Mouse (Mus musculus) yolk sac, embryonic 10.5 days (tissue): Measurements from ENCODE around the gene BC049715.
A peak's percentile ranks its signal among the peaks of the same experiment; 100 is the strongest.

ENCODE experiments used
- DNase-seq: peaks from one replicate; pipeline ENCODE4 v3.0.0-alpha.2; 2017; ENCODE audit warnings: low spot score

Gene BC049715

DNA sequence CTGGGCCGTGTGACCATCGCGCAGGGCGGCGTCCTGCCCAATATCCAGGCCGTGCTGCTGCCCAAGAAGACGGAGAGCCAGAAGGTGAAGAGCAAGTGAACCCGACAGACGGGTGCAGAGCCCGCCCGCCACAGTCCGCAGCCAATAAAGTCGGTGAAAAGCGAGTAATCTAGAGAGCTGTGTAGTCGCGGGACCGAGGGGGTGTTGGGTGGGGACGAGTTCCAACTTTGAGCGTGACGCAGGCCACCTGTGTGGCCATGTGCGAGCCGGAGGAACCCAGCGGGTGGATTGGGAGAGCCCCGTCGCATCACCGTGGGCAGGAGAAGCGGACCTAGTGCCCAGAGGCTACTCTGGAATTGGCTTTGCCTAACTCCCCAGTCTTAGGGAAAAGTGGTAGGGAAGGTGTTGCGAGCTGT, 18.8 kb upstream of the BC049715 start:
- DNase-seq: no peak

DNA sequence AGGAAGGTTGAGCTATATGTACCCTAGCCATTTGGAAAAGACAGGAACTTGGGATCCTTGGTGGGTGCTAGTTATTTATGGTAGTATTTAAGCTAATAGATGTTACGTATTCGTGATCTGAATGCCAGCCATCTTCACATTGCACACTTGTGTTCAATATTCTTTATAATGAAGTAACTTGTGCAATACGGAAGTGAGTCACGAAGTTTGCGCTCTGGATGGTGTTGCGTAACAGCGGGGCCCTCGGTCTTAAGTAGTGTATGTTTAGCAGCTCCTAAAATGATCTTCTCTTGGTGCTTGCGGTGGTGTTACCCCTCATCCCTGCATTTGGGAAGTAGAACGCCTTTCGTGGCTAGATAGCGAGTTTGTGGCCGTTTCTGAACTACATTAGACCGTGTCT, 18.3 kb upstream of the BC049715 start:
- DNase-seq: peak; percentile 70

DNA sequence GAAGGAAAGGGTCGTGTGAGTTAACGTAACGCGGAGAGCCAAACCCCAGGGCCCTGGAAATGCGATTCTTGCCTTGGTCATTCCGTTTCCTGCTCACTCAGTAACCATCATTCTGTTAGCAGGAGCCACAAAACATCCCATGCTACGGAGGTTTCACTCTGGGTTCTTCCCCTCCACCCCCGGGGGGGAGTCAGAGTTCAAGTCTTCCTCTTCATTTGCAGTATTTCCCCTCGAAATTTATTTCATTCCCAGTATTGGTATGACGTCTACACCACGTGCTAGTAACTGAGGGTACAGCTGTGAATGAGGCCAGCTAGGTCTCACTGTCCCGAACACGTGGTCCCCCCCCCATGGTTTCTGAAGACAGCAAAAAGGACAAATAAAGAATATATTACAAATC, 17.8 kb upstream of the BC049715 start:
- DNase-seq: no peak

DNA sequence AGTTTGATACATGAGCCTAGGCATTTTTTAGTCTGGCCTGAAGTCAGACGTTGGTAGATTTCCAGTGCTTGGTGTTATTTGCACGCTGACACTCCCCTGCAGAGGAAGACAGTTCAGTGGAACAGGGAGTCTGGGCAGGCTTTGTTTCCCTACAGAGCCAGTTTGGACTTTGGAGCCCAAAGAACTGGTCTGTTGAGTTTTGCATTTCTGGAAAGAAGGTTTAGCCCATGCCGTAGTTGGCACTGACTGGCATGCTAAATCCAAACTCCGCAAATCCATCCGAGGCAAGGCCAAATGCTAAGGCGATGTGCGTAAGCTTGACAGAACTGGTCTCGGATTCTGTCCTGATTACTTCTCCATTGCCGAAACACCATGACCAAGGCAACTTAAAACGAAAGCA, 16.2 kb upstream of the BC049715 start:
- DNase-seq: no peak

DNA sequence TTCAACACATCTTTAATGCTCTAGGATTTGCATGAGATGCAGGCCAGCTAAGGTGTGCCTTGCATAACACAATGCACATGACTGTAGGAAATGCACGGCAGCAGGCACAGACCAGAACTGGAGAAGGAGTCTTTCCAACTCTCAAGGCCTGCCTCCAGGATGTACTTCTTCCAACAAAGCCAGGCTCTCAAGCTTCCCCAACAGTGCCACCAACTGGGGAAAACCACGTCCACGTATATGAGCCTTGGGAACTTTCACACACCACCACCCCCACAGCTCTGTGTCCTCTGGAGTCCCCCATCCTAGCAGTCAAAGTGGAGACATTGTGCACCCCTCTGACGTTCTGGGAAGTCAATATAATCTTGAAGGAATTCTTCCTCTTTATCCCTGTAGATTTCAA, 14.3 kb upstream of the BC049715 start:
- no peak for DNase-seq

DNA sequence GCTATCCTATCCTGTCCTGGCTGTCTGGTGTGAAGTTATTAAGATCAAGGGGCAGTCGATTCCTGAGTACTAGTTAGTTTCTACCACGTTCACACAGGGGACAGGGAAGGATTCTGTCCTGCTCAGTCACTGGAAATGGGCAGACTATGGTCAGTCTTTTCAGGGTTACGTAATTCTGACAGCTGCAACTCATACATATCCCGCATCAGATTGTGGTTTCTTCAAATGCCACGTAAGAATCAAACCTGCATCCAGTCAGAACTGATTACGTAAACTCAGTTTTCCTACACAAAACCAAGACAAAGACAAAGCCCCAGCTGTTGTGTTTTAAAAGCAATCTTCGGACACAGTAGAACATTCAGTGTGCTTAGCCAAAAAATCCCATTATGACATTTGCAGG, 12.0 kb upstream of the BC049715 start:
- no peak for DNase-seq

DNA sequence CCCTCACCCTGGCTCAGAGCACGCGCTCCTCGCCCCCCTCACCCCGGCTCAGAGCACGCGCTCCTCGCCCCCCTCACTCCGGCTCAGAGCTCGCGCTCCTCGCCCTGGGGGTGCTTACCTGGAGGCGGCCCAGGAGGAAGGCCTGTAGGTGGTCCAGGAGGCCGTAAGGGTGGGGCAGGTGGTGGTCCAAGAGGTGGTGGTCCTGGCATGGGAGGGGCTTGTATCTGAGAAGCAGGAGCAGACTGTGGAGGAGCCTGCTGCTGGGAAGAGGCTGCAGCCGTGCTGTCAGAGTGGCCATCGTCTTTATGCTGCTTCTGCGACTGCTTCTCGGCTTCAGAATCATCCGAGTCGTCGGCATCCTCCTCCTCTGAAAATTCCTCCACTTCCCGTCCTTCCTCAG, 10.6 kb upstream of the BC049715 start:
- no peak for DNase-seq

DNA sequence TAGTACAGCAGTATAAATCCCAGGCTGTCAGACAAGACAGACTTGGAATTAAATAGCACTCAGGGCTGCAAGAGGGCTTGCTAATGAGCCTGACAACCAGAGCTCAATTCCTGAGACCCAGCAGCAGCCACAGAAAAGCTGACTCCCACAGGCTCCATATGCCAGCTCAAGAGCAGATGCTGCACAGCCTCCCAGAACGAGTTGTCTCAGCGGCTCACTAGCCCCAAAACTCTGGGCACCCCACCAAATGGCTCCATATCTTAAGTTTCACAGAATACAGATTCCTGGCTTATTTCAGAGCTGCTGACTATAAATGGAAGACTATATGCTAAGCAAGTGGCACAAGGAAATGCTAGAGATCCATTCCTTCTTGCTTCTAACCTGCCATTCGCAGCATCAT, 9.9 kb upstream of the BC049715 start:
- no peak for DNase-seq

DNA sequence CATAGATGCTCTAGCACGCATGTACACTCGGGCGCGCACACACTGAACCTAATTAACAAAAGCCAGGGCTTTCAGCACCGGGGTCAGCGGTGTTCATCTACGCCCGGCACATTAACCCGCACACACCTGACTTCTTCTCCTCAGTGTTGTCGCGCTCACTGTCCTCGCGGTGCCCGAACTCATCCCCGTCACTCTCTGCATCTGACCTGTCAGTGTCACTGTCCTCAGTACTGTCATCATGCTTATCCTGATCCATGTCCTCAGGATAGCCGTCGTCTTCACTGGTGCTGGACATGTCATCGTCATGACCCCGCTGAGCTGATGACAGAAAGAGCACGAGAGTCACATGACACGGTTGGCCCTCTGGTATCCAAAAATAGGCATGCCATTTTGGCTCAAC, 7.0 kb upstream of the BC049715 start:
- DNase-seq: no peak

DNA sequence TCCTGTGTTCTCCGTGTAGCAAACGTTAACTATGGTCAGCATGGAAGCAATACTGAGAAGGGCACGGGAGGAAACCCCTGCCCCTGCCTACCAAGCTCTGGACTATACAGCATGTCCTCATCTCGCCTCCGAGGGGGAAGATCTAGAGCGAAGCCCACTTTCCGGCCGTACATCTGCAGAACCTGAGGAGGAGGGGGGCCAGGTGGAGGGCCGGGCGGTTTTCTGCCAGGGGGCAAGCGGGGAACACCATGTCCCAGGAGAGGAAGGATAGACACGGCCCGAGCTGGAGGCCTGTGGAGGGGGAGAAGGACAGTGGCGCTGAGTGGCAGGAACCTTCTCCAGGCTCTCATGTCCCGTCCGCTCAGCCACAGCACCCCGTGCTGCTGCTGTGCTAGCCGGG, 6.3 kb upstream of the BC049715 start:
- no peak for DNase-seq

DNA sequence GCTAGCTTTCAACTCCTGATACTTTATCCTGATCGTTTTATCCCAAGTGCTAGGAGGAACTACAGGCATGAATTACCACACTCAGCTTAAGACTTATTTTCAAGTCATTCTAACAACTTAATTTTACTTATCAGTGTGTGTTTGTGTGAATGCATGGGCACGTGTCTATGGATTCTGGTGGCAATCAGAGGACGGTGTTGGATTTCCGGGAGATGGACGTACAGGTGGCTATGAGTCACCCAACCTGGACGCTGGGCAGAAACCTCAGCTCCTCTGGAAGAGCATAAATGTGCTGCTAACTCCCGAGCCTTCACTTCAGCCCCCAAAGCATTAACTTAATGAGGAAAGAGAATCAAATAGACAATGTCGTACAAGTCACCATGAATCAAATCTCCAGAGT, 2.4 kb upstream of the BC049715 start:
- no peak for DNase-seq

DNA sequence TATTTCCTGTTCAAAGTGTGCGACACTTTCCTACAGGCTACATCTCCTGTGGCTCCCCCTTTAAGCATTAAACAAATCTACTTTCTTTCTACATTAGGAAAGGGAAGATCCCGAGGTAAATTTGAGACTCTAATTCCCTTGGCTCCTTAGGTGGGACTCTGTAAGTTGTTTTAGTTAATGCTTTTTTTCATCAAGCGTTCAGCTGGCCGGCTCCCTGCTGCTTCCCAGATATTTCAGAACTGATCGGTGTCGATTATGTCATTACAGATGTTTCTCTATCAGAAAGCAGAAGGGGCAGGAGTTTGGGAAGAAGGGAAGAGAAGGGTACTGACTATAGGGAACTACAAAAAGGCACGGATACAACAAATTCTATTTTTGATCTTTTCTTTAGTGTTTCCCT, 310 bp upstream of the BC049715 start:
- DNase-seq: no peak

DNA sequence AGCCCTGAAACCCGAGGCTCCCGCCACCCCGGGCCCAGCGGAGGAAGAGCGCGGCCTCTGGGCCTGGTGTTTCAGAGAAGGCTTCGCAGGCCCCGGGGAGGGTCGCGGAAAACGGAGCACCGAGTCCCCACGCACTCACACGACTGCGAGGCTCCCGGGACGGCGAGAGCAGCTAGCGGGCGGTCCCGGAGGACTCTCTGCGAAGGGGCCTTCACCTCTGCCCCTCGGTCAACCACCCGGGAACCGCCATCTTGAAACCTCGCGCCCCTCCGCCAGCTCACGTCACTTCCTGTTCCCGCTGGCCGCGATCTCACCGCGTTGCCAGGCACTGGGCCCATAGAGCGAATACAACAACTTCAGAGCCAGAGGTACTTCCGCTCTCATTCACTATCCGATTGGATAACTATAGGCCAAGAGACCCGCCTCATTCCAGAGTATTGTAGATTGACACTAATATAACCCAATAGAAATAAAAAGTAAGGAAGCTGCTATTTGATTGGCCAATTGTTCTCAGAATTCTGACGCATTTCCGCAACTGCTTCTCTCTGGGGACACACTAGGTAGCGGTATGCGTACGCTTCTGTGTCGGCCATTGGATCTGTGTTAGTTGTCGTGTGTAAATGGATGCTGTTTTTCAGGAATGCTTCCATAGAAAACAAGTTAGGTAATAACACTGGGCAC, 595 bp downstream of the BC049715 start, which contains the start of gene Wbp11:
Wbp11 (minus strand) TSS at position 353 of the 681 bp plus-strand sequence.
- peak; percentile 96 for DNase-seq

DNA sequence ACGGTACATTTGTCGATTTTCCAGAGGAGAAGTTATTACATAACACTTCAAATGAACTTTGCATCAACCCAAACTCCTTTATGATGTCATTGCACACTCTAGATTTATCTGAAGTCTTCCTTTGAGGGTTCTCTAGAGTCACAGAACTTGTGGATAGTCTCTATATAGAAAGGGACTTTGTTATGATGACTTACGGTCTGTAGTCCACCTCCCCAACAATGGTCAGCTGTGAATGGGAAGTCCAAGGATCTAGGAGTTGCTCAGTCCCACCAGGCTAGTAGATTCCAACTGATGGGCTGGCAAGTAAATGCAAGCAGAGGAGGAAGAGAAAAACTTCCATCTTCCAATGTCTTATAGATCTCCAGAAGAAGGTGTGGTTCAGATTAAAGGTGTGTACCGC, 1.3 kb downstream of the BC049715 start:
- no peak for DNase-seq

DNA sequence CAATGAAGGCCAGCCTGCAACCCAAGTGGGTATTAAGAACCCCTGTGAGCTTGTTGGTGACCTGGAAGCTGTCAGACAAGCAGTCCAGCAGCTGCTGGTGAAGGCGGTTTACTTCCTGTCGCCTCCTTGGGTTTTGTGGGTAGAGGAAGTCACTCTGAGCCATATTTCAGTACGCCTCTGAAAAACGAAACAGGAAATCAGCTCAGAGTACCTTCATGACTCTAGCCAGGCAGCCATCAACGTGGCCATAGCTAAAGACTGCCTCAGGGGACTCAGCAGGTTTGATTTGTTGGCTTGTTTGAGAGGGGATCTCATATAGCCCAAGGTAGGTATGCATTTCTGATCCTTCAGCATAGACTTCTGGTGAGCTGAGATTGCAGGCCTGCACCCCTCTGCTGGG, 4.3 kb downstream of the BC049715 start:
- no peak for DNase-seq

DNA sequence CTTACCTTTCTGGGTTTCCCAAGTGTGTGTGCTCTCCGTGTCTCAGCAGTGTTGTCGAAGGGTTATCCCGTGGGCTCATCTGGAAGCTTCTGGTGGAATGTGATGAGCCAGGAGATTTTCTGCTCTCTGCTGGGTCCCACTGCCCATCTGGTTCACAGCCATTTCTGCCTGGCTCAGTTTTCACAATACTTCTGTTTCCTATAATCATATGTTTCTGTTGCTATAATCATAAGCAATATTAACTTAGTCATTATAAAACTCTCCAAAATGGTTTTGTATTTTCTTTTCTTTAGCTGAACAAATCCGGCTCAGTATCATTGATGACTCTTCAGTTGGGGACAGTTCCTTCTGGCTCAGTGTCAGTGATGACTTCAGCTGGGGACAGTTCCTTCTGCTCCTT, 7.9 kb downstream of the BC049715 start, which contains the start of gene Smco3:
Smco3 (minus strand) TSS at position 101 of the 400 bp plus-strand sequence.
- DNase-seq: no peak

DNA sequence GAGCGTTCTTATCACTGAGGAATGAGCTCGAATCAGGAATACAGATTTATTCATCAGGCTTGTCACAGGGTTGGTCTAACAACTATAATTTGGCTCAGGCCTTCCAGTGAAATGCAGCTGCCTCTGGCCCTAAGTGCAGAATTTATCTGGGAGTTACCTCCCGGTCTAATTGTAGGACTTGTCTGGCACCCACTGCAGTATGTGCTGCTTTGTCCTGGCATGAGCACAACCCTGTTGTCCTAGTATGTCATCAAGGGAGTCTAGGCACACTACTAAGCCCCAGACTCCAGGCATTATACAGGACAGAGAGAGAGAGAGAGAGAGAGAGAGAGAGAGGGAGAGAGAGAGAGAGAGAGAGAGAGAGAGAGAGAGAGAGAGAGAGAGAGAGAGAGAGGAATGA, 9.9 kb downstream of the BC049715 start:
- no peak for DNase-seq

DNA sequence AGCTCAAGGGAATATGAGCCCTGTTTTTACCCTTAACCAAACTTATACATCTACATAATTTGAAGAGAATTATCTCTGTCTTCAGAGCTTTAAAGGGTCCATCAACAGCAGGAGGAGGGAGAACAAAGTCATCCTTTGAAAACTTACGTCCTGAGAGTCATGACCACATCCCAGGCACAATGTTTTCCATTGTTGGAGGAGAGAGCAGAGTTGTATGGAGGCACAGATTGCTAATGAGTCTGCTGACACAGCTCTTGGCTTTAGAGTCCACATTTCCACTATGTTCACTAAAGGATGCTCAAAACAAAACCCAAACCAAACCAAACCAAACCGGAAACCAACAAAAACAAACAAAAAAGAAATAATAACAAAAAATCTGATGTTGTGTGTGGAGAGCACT, 17.5 kb downstream of the BC049715 start:
- DNase-seq: no peak

DNA sequence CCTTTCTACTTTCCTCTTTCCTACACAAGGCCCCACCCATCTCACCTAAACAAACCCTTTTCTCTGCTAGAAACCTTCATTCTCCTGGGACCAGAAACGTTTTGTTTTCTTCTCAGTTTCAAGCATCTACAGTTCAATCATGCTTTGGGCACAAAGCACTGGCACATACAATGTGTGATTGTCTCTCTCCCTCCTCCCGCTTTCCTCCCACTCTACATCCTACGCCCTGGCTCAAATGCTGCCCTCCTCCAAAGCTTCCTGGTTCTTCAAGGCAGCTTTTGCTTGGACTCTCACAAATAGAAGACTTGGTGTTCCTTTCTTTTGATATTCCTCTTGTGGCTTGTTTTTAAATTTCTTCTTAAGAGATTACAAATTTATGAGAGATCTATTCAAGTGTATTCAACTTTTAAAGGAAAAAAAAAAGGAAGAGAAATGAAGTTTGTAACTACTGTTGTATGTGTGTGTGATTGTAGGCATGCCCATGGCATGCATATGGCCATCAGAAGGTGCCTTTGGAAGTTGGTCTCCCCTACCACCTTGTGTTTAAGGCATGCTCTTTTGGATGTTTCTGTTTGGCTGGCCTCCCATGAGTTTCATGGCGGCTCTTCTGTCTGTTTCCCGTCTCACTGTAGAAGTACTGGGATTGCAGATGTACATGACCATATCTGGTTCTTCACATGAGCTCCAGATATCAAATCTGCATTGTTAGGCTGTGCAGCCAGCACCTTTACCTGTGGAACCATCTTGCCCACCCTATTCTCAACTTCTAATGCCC, 18.5 kb downstream of the BC049715 start:
- no peak for DNase-seq

DNA sequence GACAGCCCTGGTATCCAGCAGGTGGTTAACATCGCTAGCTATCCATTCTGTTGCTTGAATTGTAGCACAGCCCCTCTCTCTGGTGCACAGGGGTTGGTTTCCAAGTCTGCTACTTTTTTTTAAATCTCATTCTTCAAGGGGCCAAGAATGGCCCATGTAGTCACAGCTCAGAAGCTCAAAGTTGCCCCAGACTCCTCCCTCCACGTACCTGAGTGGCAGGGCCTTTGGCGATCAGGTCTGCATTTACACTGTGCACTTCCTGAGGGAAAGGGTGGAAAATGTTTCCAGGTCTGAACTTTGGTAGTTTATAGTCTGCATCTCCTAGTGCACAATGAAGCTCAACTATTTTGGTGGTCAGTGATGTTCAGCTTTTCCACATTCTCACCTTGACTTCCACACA, 19.8 kb downstream of the BC049715 start:
- DNase-seq: no peak

DNA sequence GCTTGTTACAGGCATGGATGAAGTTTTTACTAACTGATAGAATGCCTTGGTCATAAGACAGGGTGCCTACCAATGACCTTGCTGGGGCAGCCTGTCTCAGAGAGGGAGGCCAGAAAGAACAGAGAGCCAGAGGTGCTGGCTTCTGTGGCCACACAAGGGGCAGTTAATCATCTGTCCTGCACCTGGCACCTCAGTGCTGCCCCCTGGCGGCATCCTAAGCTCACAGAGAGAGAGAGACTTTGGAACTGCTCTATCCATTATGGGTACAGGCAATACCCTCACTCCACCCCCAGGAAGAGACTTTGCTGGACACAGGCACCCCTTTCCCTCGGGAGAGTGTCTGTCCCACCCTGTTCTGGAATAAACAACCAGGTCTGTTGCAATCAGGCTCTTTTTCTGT, 20.4 kb downstream of the BC049715 start:
- peak; percentile 27 for DNase-seq

DNA sequence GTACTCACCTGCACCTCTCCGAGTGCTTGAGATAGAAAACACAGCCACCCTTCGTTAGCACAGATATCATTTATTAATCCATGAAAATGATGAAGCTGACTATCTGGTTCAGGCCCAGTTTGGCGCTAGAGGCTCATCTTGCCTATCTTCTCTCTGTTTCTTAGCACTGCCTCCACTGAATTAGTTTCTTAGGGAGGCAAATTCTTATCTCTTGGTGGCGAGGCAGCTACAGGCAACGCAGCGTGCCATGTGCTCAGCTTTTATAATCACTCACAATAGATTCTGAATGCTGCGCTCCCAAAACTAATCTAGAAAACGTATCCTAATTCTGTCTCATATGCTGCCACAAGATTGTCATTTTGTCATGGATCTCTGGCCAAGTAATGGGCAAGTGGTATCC, 21.0 kb downstream of the BC049715 start:
- DNase-seq: no peak

DNA sequence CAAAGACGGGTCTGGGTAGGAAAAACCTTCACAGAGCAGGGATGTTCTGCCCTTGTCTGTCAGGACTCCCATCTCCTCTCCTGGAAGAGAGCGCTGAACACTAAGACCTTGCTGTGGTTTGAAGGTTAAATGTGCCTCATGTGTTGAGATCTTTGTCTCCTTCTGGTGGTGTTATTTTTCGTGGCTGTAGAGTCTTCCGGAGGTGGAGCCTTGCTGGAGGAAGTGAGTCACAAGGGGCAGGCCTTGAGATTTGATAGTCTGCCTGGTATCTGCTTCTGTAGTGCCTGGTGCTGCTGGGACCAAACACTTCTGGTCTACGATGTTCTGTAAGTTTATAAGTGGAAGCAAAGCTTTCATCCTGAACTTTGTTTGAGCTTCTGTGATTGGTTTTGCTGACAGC, 21.5 kb downstream of the BC049715 start:
- DNase-seq: no peak

DNA sequence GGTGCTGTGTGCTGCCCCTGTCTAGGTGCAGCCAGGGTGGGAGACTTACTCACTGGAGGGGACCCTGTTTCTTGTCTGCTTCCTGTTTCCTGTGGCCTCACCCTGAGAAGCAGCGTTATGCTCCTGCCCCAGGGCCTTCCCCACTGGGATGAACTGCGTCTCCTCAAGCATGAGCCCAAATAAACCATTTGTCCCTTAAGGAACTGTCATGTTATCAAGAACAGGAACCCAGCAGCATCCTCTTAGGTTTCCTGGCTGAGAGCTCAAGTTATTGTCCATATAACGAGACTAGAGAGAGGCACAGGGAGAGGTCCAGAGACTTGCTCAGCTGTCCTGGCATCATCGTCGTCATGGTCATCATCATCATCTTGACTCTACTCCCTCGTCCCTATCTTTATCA, 22.8 kb downstream of the BC049715 start:
- DNase-seq: no peak
